Mouse (Mus musculus): ENCODE results near the gene Slc12a8. TPM values are rescaled to one million over a fixed set of nuclear protein-coding genes. Genes with fewer than 3 reads are reported as not detected.

Gene Slc12a8
- total RNA-seq, 2 experiments from 2014 or later = 0.26 TPM; not detected in 1

GRCm38 (mm10) chr16:33684162-33684702 is 167.1 kb downstream of the Slc12a8 start, which contains the start of gene Heg1:
TSS of gene Heg1 (plus strand) at chr16:33684370.
- intact Hi-C loops (cut with DNase I) = loop anchor here (5.0 kb wide), 2 partner anchors 97 to 122 kb away; no protein-coding TSS in a partner anchor
- peak; percentile 78 to 86 for DNase-seq

DNA sequence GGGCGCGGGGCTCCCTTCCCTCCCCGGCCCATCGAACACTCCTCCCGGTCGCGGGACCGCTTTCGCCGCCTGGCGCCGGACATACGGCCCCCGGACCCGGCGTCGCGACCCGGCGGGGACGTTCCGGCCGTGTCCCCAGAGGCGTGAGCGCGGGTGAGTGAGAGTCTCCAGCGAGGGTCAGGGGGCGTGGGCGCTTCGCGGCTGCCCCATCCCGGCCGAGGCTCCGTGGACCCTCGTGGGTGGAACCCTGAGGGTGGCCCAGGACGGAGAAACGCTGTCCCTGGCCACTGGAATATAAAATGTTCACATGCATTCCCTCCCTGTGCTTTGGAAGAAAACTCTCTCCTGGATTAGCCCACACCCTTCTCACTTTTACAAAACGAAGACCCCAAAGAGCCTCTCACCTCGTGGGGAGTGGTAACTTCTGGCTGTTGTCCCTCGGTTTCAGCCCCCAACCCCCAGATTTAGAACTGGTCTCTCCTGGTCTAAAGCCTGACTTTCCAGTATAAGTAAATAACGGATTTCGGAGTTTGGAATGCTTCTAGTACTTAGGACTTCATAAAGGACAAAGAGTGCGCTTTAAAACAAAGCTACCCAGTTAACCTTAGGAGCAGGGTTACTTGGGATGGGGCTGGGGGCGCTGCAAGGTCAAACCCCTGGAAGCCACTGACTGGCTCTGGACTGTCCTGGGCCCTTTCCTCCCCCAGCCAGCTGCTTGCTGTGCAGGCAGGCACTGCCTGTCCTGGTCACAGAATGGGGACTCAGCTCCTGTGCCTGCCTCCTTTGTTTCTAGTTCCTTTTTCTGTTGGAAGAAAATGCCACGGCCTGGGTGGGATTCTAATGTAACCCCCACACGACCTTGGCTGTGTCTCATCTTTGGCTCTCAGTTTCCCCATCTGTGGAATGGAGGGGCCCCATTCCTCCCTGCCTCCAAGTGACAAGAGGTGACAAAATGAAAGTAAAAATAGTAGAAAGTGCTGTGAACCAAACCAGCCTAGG is 167.9 kb downstream of the Slc12a8 start:
- intact Hi-C loops (cut with DNase I) = loop anchor here (5.0 kb wide), 2 partner anchors 98 to 123 kb away; no protein-coding TSS in a partner anchor
- no peak for DNase-seq

- no peak for DNase-seq
- intact Hi-C loops (cut with DNase I) = no loop called here
Observed at GRCm38 (mm10) chr16:33686056-33686455, 168.9 kb downstream of the Slc12a8 start.

GRCm38 (mm10) chr16:33687724-33688123 is 170.6 kb downstream of the Slc12a8 start:
- DNase-seq = no peak
- intact Hi-C loops (cut with DNase I) = no loop called here

DNA sequence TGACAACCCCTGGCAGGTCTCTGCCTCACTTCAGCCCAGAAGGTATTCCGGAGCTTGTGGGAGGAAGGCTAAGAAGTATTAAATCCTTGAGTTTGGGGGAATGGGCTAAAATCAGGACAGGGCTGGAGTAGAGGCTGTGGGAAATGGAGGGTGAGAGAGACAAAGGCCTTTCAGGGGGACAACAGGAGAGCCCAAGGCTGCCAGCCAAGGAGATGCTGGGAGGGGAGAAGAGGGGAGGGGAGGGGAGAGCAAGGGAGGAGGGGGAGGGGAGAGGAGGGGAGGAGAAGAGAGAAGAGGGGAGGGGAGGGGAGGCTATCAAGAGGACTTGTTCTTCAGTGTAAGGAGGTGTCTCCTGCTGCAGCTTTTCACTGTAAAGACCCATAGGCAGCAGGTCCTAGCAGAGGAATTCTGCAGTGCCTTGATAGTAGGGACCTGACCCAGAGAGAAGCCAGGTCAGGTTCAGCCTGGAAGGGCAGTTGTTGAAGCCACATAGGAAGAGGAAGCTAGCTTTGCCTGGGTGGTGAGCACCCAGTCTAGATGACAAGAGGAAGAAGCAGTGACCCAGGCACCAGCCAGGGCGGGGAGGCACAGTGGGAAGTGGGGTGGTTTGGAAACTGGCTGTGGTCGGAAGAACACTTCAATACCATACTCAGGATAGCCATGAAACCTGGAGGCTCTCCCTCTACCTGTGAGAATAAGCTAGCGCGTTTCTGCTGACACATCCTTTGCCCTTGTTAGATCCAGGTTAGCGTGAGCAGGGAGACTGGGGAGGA is 174.0 kb downstream of the Slc12a8 start:
- no peak for DNase-seq
- intact Hi-C loops (cut with DNase I) = no loop called here

- DNase-seq = no peak
- intact Hi-C loops (cut with DNase I) = no loop called here
Observed at GRCm38 (mm10) chr16:33693553-33693952, 176.4 kb downstream of the Slc12a8 start.

DNA sequence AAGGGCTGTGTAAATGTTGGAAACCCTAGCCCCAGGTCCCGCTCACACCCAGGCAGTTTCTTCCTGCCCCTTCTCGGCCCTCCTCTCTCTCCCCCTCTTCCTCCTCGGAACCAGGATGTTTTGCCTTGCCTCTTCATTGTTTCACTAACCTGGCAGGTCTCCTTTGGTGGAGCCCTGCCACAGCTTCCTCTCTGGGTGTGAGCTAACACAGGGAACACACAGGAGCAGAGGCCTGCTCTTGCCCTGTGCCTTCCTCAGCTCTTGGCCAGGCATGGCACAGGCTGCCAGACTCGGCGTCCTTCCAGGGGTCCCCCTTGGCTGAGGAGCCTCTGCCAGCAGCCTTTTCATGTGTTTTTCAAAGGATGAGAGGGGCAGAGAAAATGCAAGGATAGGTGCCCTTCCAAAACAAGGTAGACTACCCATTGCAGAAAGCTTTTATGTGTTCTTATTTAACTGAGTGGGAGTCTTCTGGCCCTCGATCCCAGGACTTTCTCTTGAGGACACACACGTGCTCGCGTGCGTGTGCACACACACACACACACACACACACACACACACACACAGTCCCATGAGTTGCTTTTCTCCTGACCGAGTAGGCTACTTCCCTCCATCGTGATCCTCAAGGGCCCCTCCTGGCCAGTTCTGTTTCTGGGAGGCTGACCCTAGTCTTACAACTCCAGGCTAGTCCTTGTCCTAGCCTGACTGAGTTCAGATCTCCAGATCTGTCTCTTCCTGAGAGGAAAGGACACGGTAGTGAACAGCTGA is 179.9 kb downstream of the Slc12a8 start:
- DNase-seq = peak in 1 of 2 experiments; percentile 31
- intact Hi-C loops (cut with DNase I) = no loop called here

GRCm38 (mm10) chr16:33697576-33698276 is 180.6 kb downstream of the Slc12a8 start:
- intact Hi-C loops (cut with DNase I) = no loop called here
- DNase-seq = no peak

DNA sequence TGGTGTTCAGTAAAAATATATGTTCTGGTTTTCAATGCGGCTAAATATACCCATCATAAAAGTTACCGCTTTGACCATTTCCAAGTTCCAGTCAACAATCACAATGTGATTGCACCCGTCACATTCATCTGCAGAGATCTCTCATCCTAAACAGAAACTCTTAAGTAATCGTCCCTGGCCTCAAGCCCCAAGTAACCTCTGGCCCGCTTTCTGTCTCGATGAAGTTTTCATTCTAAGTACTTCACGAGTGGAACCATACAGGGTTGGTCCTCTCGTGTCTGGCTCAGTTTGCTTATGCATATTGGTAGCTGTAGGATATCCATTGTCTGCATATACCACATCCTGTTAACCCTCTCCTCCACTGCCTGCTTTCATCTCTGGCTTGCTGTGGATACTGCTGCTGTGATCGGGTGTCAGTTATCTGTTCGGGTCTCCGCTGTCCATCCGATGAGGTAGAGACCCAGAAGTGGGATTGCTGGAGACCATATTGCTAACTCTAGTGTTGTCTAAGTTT is 181.2 kb downstream of the Slc12a8 start:
- no peak for DNase-seq
- intact Hi-C loops (cut with DNase I) = no loop called here

DNA sequence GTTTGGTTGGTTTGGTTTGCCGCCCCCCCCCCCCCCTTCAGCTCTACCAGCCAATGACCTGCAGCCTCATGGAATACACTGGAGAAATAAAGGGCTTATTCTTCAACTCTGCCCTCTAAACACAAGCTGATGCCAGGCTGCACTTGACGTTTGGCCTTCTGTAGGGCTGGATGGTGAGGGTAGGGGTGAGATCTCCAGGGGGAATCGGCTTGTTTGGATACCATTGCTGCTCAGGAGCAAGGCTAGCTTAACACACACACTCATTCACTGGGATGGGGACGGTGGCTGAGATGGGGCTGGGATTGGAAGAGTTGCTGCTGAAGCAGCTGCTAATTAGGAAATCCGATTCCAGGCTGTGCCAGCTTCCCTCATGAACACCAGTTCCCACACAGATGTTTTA is 183.5 kb downstream of the Slc12a8 start:
- intact Hi-C loops (cut with DNase I) = no loop called here
- no peak for DNase-seq

GRCm38 (mm10) chr16:33701872-33702271 is 184.7 kb downstream of the Slc12a8 start:
- intact Hi-C loops (cut with DNase I) = no loop called here

DNA sequence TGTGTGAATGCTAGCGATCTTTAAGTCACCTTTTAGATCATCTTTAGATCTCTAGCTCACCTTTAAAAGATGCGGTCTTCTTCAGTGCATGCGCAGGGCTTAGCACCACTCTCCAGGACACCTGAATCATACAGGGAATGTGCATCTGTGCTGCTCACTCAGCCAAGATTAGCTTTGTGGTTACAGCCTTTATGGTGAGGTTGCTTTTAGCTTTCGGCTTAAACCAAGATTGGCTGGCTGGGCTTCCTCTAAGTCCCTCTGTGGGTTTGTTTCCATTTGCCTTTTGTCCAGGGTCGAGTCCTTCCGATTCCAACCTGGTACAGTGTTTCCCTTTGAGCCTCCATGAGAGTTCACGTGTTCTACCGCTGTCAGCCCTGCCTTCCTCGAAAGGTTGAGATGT is 187.2 kb downstream of the Slc12a8 start:
- no peak for DNase-seq
- intact Hi-C loops (cut with DNase I) = no loop called here

More at GRCm38 (mm10) chr16:33701872-33702271, 184.7 kb downstream of the Slc12a8 start:
- DNase-seq = no peak

DNA sequence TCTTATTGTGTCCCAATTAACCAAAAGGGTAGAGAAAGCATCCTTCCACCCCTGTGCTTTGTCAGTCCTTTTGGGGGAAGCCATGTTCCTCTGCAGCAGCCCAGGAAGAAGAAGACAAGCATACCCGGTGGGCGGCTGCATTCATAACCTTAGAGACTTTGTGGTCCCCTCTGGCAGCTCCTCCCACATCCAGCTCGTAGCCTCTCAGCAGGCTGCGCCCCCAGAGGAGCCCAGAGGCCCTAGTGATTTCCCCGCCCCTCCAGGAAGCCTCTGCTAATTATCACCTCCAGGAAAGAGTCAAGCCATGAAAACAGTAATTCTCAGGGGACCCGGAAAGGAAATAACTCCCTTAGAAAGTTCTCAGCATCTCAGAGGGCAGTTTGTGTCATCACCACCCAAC is 188.1 kb downstream of the Slc12a8 start:
- intact Hi-C loops (cut with DNase I) = no loop called here
- DNase-seq = no peak

- intact Hi-C loops (cut with DNase I) = no loop called here
- no peak for DNase-seq
Observed at GRCm38 (mm10) chr16:33706111-33706890, 189.2 kb downstream of the Slc12a8 start.

DNA sequence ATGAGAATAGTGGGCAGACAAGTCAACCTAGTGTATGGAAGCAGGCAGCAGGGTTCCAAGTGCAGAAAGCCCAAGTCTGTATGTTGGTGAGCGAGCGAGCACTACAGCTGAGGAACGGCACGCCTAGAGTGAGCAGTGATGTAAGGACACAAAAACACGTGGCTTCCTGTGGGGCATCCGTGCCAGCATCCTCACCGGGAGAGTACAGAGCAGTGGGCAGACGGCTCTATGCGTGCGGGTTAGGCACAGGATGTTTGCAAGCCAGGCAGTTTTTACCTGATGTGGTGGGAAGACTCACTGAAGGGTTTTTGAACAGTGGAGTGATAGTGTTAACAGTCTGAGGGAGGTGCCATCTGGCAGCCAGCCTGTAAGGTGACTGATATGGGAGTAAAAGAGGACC is 190.9 kb downstream of the Slc12a8 start:
- DNase-seq = no peak
- intact Hi-C loops (cut with DNase I) = no loop called here

DNA sequence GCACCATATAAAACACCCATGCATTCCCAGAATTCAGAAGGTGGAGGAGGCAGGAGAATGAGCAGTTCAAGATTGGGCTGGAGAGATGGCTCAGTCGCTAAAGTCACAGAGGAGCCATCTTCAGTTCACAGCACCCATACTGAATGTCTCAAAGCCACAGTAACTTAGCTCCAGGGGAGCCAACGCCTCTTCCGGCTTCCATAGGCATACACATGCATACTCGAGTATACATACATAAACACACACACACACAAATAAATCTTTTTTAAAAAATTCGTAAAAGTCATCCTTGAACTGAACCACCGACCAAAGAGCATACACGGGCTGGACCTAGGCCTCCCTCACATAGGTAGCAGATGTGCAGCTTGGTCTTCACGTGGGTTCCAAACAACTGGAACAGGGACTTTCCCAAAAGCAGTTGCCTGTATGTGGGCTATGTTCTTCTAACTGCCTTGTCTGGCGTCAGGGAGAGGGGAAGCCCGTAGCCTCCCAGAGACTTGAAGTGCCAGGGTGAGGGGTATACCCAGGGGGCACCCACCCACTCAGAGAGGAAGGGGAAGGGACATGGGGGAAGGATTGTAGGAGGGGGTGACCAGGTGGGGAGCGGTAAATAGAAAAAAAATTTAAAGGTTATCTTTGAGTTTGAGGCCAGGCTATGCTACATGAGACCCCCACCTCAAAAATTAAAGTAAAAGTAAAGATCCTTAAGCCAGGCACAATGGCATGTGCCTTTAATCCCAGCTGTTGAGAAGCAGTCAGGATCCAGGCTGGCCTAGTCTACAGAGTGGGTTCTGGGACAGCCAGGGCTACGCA is 191.7 kb downstream of the Slc12a8 start:
- no peak for DNase-seq
- intact Hi-C loops (cut with DNase I) = no loop called here
